Mouse (Mus musculus) lung, adult 2 months (tissue): ENCODE results near the gene Lrch3.

Experiments
- CTCF ChIP-seq: fragments of 200-500 bp; IDR thresholded peaks from 2 replicates; pipeline ENCODE4 v1.5.1; 2011; ENCODE audit warnings: mild to moderate bottlenecking, low read length, control low read depth; ENCODE audit not compliant: insufficient read depth
- POLR2A ChIP-seq: fragments of 200-500 bp; IDR thresholded peaks from 2 replicates; pipeline ENCODE4 v1.6.1; 2011; ENCODE audit warnings: low read depth, mild to moderate bottlenecking, control low read depth, low read length, borderline replicate concordance; ENCODE audit errors: extremely low read depth

DNA sequence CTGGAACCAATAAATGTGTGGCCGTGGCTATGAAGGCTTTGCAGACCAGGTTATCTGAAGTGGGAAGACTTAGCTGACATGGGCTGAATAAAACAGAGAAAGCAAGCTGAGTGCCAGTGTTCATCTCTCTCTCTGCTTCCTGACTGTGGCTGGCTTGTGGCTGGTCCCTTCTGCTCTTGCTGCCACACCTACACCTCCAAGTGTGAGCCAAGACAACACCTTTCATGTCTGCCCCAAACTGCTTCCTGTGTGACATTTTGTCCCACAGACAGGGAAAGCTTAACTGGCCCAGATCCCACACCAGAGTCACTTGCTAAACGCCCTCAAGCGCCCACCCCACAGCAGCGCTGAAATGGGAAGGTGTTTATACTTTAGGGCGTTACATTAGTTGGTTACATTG, 139.2 kb downstream of the Lrch3 start:
- TF ChIP-seq CTCF (no peak), POLR2A (no peak)
